Mouse (Mus musculus): ENCODE data around the gene Gcdh. TPM values are rescaled to one million over a fixed set of nuclear protein-coding genes. Genes with fewer than 3 reads are reported as not detected.
A peak's percentile ranks its signal among the peaks of the same experiment; 100 is the strongest.

The Gcdh gene
- total RNA-seq, 1 experiment from 2014 or later = 16.8 TPM

DNA sequence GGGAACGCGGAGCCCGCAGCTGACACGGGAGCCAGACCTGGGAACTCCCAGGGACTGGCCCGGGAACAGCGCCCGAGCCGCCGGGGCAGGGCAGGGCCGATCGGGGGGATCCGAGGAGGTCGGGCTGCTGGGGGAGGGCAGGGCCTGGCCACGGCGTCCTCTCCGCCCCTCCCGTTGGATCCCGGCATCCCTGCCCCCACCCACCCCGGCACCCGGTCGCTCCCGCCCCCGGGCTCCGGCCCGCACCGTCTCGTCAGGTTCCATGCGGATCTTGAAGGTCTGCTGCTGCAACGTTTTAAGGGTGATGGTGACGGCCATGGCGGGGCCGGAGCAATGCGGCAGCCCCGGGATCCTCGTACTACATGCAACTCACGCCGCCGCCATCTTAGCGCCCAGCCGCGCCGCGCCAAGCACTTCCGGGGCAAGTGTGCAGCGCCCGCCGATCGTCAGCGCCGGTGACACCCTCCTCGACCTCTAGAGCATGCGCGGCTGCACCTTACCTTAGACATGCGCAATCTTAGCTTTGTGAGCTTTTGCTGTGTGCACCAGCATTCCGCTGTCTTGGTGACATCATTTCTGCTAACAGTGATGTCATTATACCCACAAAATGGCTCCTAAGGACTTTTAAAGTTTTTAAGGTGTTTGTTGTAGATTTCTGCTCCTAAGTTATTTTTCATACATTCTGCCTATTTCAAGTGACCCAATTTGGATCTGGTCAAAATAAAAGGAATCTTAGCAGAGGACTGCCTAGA, 53.3 kb downstream of the Gcdh start, which contains the start of gene Rad23a:
Gene Rad23a (minus strand): TSS at position 418 of the 752 bp plus-strand sequence.
- ATAC-seq (replicated peaks; ENCODE audit: insufficient number of reproducible peaks, low FRiP score, low TSS enrichment, poor library complexity, severe bottlenecking) = peak; percentile 92

DNA sequence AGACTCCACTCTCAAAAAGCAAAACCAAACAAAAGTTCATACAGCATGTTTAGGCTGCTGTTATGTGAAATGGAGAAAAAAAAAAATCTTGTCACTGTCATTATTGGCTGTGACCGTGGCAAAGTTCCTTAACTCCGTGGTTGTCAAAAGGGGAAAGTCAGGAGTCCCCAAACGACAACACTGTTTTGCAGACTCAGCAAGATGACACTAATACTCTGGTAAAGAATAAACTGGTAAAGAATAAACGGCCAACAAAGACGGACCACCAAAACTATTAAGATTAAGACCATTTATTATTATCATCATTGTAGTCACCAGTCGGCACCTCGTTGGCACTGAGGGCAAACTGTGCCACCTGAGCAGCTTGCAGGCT, 53.9 kb downstream of the Gcdh start:
- ATAC-seq (replicated peaks; ENCODE audit: insufficient number of reproducible peaks, low FRiP score, low TSS enrichment, poor library complexity, severe bottlenecking) = no peak

- no peak for ATAC-seq (replicated peaks; ENCODE audit: insufficient number of reproducible peaks, low FRiP score, low TSS enrichment, poor library complexity, severe bottlenecking)
These were observed 54.3 kb downstream of the Gcdh start for GRCm38 (mm10) chr8:84839411-84839810.

GRCm38 (mm10) chr8:84838513-84838912, 55.2 kb downstream of the Gcdh start:
- ATAC-seq (replicated peaks; ENCODE audit: insufficient number of reproducible peaks, low FRiP score, low TSS enrichment, poor library complexity, severe bottlenecking) = no peak

- no peak for ATAC-seq (replicated peaks; ENCODE audit: insufficient number of reproducible peaks, low FRiP score, low TSS enrichment, poor library complexity, severe bottlenecking)
These were observed 55.7 kb downstream of the Gcdh start for GRCm38 (mm10) chr8:84837912-84838470.

DNA sequence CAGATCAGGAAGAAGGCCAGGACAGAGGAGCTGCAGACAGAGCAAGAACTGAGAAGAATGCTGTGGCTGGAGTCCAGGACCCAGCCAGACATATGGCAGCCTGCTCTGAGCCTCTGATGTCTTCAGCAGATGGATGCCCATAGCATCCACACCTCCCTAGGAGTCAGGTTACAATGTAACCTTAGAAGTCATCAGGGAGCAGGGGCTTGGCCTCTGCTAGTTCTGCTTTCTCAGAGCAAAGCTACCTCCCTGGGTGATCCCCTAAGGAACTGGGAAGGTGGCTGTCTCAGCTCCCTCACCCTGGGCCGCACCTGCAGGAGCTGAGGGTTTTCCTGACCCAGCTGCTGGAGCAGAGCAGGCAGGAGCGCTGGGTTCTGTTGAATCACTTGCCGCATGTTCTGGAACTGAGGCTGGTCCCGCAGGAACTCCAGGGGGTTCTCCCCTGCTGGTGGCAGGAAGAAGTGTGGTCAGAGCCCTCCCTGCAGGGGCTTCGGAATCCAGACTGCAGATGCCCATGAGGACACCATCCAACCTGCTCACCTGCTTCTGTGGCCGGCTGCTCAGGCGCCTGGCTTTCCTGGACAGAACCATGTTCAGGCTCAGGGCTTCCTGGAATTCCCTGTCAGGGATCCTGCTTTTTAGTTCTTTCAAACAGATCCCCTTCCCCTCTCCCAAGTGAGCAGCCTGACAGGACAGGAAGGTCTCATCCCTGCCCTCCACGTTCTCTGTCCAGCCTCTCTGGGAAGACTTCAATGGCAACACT, 56.4 kb downstream of the Gcdh start:
- no peak for ATAC-seq (replicated peaks; ENCODE audit: insufficient number of reproducible peaks, low FRiP score, low TSS enrichment, poor library complexity, severe bottlenecking)

Other genes starting within 250 kb of the Gcdh start
- gene Ier2, start 231.1 kb downstream of the Gcdh start, total RNA-seq (2017) = 92.1 to 198 TPM (median 119 TPM) in 3 replicates
- 40.1 to 46.6 TPM (median 44.7 TPM) in 3 replicates for gene Trmt1, start 207.6 kb downstream of the Gcdh start, total RNA-seq (2017)
- gene Nacc1, start 206.1 kb downstream of the Gcdh start, total RNA-seq (2017) = 29.0 to 50.5 TPM (median 36.3 TPM) in 3 replicates
- 41.7 to 46.2 TPM (median 45.0 TPM) in 3 replicates for gene Lyl1, start 192.5 kb downstream of the Gcdh start, total RNA-seq (2017)
- gene G430095P16Rik, start 170.9 kb downstream of the Gcdh start, total RNA-seq (2017) = 6.4 to 8.9 TPM (median 8.2 TPM) in 3 replicates
- gene Nfix, start 93.6 kb downstream of the Gcdh start, total RNA-seq (2017) = 8.1 to 16.7 TPM (median 9.9 TPM) in 3 replicates
- gene Dand5, start 71.1 kb downstream of the Gcdh start, total RNA-seq (2017) = 3.6 to 4.0 TPM (median 3.8 TPM) in 3 replicates
- gene Gadd45gip1, start 62.4 kb downstream of the Gcdh start, total RNA-seq (2017) = 10.0 to 12.8 TPM (median 11.2 TPM) in 3 replicates
- gene Rad23a, start 53.3 kb downstream of the Gcdh start, total RNA-seq (2017) = 31.6 to 37.2 TPM (median 34.2 TPM) in 3 replicates
- gene Calr, start 47.0 kb downstream of the Gcdh start, total RNA-seq (2017) = 1,036 to 1,300 TPM (median 1,079 TPM) in 3 replicates
- gene Farsa, start 36.9 kb downstream of the Gcdh start, total RNA-seq (2017) = 32.5 to 56.1 TPM (median 35.3 TPM) in 3 replicates
- 2.9 to 13.7 TPM (median 7.4 TPM) in 3 replicates for gene Syce2, start 21.8 kb downstream of the Gcdh start, total RNA-seq (2017)
- gene Klf1, start 8.0 kb upstream of the Gcdh start, total RNA-seq (2017) = not detected in 3 replicates
- gene Dnase2a, start 14.6 kb upstream of the Gcdh start, total RNA-seq (2017) = 24.4 to 37.4 TPM (median 29.6 TPM) in 3 replicates
- gene Mast1, start 43.4 kb upstream of the Gcdh start, total RNA-seq (2017) = 0.11 TPM in 1 of 3 replicates, not detected in the others
- not detected in 3 replicates for gene Rtbdn, start 53.1 kb upstream of the Gcdh start, total RNA-seq (2017)
- not detected in 3 replicates for gene Gm49661, start 75.5 kb upstream of the Gcdh start, total RNA-seq (2017)
- 153 to 207 TPM (median 196 TPM) in 3 replicates for gene Prdx2, start 75.7 kb upstream of the Gcdh start, total RNA-seq (2017)
- gene Rnaseh2a, start 75.8 kb upstream of the Gcdh start, total RNA-seq (2017) = 43.9 to 58.8 TPM (median 58.1 TPM) in 3 replicates
- 405 to 735 TPM (median 444 TPM) in 3 replicates for gene Junb, start 84.8 kb upstream of the Gcdh start, total RNA-seq (2017)
- gene Hook2, start 96.7 kb upstream of the Gcdh start, total RNA-seq (2017) = 4.2 to 8.7 TPM (median 4.5 TPM) in 3 replicates
- gene Best2, start 120.6 kb upstream of the Gcdh start, total RNA-seq (2017) = not detected in 3 replicates
- gene Asna1, start 131.4 kb upstream of the Gcdh start, total RNA-seq (2017) = 24.0 to 47.3 TPM (median 36.2 TPM) in 3 replicates
- 260 to 294 TPM (median 276 TPM) in 3 replicates for gene Trir, start 132.9 kb upstream of the Gcdh start, total RNA-seq (2017)
- 12.0 to 27.9 TPM (median 18.3 TPM) in 3 replicates for gene Tnpo2, start 143.0 kb upstream of the Gcdh start, total RNA-seq (2017)
- 2.6 to 3.6 TPM (median 3.0 TPM) in 3 replicates for gene Fbxw9, start 166.1 kb upstream of the Gcdh start, total RNA-seq (2017)
- gene Gm5741, start 174.1 kb upstream of the Gcdh start, total RNA-seq (2017) = not detected in 3 replicates
- 35.9 to 75.4 TPM (median 50.0 TPM) in 3 replicates for gene Dhps, start 177.8 kb upstream of the Gcdh start, total RNA-seq (2017)
- 22.4 to 29.9 TPM (median 24.3 TPM) in 3 replicates for gene Wdr83os, start 186.8 kb upstream of the Gcdh start, total RNA-seq (2017)
- 8.9 to 13.6 TPM (median 13.4 TPM) in 3 replicates for gene Wdr83, start 187.4 kb upstream of the Gcdh start, total RNA-seq (2017)
- 116 to 188 TPM (median 183 TPM) in 3 replicates for gene Man2b1, start 189.3 kb upstream of the Gcdh start, total RNA-seq (2017)
- gene Zfp791, start 229.2 kb upstream of the Gcdh start, total RNA-seq (2017) = not detected in 3 replicates

All from monocyte, adult 5-6 weeks (primary cell).